Mouse (Mus musculus): ENCODE data around the gene Aff4.
"Not testable (repeated sequence)": the region's sequence is repeated elsewhere in the genome, so short reads cannot be mapped to it uniquely, and the experiment has no call there.

- not testable (repeated sequence) for TF ChIP-seq CTCF, EP300 (IDR thresholded peaks at IDR 0.05; ENCODE audit: low read depth)
Observed at GRCm38 (mm10) chr11:53318568-53318967, 32.1 kb upstream of the Aff4 start.

Data from liver, embryonic 14.5 days (tissue).